Mouse (Mus musculus) forebrain, embryonic 12.5 days (tissue): ENCODE measurements around the gene Snx11. TPM values are rescaled to one million over a fixed set of nuclear protein-coding genes. Genes with fewer than 3 reads are reported as not detected.

ENCODE experiments used
- ATAC-seq: fragments of 200-750 bp; cut with Nextera tagmentation; 2 replicates; pipeline ENCODE4 v1.8.0; 2017; ENCODE audit warnings: moderate TSS enrichment; ENCODE audit not compliant: low FRiP score
- H3K27ac ChIP-seq: fragments of 300-500 bp; sonication (generic); 2 replicates; pipeline ENCODE4 v1.5.1; 2016; ENCODE audit warnings: mild to moderate bottlenecking
- H3K27me3 ChIP-seq: fragments of 300-500 bp; sonication (generic); 2 replicates; pipeline ENCODE4 v1.6.1; 2016; ENCODE audit warnings: mild to moderate bottlenecking
- H3K36me3 ChIP-seq: fragments of 300-500 bp; sonication (generic); replicated peaks from 2 replicates; pipeline ENCODE4 v1.6.1; 2016; ENCODE audit warnings: mild to moderate bottlenecking
- H3K4me1 ChIP-seq: fragments of 300-500 bp; sonication (generic); 2 replicates; pipeline ENCODE4 v1.6.1; 2016
- H3K4me2 ChIP-seq: fragments of 300-500 bp; sonication (generic); 2 replicates; pipeline ENCODE4 v1.6.1; 2016; ENCODE audit warnings: mild to moderate bottlenecking, moderate library complexity
- H3K4me3 ChIP-seq: fragments of 300-500 bp; sonication (generic); replicated peaks from 2 replicates; pipeline ENCODE4 v1.5.1; 2016; ENCODE audit warnings: mild to moderate bottlenecking
- H3K9ac ChIP-seq: fragments of 300-500 bp; sonication (generic); 2 replicates; pipeline ENCODE4 v1.6.1; 2016; ENCODE audit warnings: mild to moderate bottlenecking
- H3K9me3 ChIP-seq: fragments of 300-500 bp; sonication (generic); 2 replicates; pipeline ENCODE4 v1.6.1; 2016
- WGBS: fragments of 180-500 bp; shearing (Covaris S2); methylation state at CpG from one replicate; pipeline ENCODE4 v1.1.7; 2016; 5-methylcytosine and 5-hydroxymethylcytosine counted together
- polyA plus RNA-seq: library from polyadenylated mRNA; unstranded; fragments of >200 nt; fragmentation: Nextera tagmentation; extraction: Ambion mirVana; gene quantifications from 2 replicates; pipeline ENCODE4 v1.2.1, GENCODE M21; 2016

Gene Snx11
- polyA plus RNA-seq, 1 experiment from 2014 or later: 31.0 TPM

DNA sequence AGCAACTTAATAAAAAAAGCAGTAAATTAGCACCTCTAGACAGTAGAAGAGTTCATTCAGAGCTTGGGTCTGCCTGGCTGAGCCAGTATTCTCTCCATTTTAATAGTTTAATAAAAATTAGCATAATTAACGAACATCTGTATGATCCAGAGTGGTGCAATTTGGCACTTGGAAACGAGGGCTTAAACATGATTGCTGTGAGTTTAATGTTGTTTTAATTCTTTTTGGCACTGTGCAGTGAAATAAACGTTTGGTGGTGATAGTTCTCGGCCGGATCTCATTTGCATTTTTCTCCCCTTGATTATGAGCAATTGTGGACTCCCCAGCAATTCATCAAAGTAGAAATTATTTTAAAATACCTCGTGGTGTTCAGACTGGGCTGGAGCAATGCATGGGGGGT lies 30.7 kb downstream of the Snx11 start:
- Histone ChIP-seq H3K4me1 (peaks cover 26% of the 10 kb centered on the region), H3K27me3 (peaks cover 44% of the 10 kb centered on the region), H3K36me3 (no peaks in the 10 kb centered on the region), H3K9me3 (no peaks in the 10 kb centered on the region), H3K4me3 (no peak overlapping the region), H3K9ac (no peak overlapping the region), H3K4me2 (no peak overlapping the region), H3K27ac (0 out of 2 replicates have a peak overlapping the region, but pooled peaks have one; percentile 37)
- 59% methylated on average over 6 of the region's 6 CpGs for WGBS
- ATAC-seq: no peak

DNA sequence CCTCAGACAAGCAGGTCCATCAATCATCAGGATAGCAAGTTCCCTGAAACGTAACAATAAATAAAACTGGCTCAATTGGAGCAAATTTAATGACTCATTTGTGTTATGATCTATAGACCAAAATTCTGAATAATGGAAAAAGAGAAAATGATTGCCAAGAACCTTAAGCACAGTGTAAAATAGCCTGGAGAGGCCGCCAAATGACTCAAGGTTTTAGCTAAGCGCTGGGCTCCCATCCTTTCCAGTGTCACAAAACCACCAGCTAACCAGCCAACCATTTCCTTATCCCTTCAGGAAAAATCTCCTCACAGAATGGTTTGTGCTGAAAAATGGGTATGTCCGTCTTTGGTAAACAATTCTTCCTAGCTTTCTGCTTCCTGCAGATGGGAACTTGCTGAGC lies 33.5 kb downstream of the Snx11 start:
- Histone ChIP-seq H3K4me2 (no peak overlapping the region), H3K36me3 (no peaks in the 10 kb centered on the region), H3K4me3 (no peak overlapping the region), H3K4me1 (peaks cover 49% of the 10 kb centered on the region), H3K27me3 (peaks cover 59% of the 10 kb centered on the region), H3K27ac (0 out of 2 replicates have a peak overlapping the region, but pooled peaks have one; percentile 22), H3K9ac (no peak overlapping the region), H3K9me3 (no peaks in the 10 kb centered on the region)
- WGBS: 80% methylated on average over 4 of the region's 4 CpGs
- ATAC-seq: no peak

DNA sequence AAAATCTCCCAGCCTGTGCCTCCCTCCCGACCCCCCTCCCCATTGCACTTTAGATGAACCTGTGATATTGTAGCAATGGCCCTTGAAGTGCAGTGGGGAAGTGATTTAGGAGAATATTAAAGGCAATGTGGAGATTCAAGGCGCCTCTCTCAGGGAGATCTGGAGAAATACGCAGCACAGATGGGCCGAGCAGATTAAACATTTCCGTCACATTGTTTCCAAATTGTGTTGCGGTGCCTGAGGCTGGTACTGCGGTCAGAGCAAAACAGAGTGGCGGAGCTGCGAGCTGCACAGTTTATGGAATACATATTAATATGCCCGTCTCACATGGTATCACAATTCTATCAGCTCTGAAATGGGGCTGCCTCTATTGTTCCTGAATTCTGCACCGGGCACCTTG lies 34.4 kb downstream of the Snx11 start:
- no peak for ATAC-seq
- H3K36me3 ChIP-seq: no peaks in the 10 kb centered on the region
- 35% methylated on average over 11 of the region's 11 CpGs for WGBS
- no peaks in the 10 kb centered on the region for H3K9me3 ChIP-seq
- peaks cover 57% of the 10 kb centered on the region for H3K27me3 ChIP-seq
- 0 out of 2 replicates have a peak overlapping the region, but pooled peaks have one; percentile 4 for H3K4me2 ChIP-seq
- H3K4me3 ChIP-seq: no peak overlapping the region
- peak overlapping the region; percentile 22 for H3K27ac ChIP-seq
- no peak overlapping the region for H3K9ac ChIP-seq
- H3K4me1 ChIP-seq: peaks cover 54% of the 10 kb centered on the region

DNA sequence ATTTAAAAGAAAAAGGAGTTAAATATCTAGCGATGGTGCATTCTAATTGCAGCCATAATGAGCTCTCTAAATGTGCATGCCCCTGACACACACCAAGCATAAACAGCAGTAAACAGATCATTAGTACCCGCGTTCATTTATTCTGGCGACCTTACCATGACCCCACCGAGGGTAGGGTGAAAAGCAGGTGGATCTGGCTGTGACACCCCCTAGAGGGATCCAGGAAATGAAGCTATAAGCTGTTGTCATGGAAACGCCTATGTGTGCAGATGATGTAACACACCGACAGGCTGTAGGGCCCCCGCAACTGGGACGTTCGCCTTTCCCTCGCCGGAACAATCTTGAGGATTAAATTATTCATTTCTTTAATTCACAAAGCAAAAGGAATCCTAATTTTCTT lies 35.4 kb downstream of the Snx11 start:
- H3K9ac ChIP-seq: no peak overlapping the region
- 0 out of 2 replicates have a peak overlapping the region, but pooled peaks have one; percentile 1 for H3K4me3 ChIP-seq
- H3K4me2 ChIP-seq: peak overlapping the region; percentile 42
- ATAC-seq: peak; percentile 83
- H3K27me3 ChIP-seq: peaks cover 57% of the 10 kb centered on the region
- H3K27ac ChIP-seq: peak overlapping the region; percentile 73
- peaks cover 49% of the 10 kb centered on the region for H3K4me1 ChIP-seq
- WGBS: under 1% methylated on average over 12 of the region's 12 CpGs
- no peaks in the 10 kb centered on the region for H3K9me3 ChIP-seq
- no peaks in the 10 kb centered on the region for H3K36me3 ChIP-seq

DNA sequence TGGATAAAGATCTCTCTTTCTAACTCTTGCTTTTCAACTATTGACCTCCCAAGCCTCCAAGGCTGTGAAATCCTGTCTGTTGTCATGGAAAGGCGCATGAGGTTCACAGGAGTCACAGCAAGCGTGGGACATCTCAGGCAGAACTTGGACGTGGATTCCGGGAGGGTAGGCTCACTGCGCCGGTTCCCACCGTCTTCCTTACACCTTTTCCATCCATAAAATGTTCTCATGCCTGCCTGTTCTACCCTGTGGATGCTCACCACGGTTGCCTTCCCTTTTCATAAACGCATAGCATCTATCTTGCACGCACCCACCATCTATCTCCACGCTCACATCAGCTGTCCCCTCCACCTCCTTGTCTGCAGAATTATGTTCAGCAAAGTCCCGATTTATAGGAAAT lies 36.6 kb downstream of the Snx11 start:
- 60% methylated on average over 12 of the region's 12 CpGs for whole genome bisulfite sequencing
- no peak overlapping the region for H3K4me2 ChIP-seq
- H3K4me3 ChIP-seq: no peak overlapping the region

DNA sequence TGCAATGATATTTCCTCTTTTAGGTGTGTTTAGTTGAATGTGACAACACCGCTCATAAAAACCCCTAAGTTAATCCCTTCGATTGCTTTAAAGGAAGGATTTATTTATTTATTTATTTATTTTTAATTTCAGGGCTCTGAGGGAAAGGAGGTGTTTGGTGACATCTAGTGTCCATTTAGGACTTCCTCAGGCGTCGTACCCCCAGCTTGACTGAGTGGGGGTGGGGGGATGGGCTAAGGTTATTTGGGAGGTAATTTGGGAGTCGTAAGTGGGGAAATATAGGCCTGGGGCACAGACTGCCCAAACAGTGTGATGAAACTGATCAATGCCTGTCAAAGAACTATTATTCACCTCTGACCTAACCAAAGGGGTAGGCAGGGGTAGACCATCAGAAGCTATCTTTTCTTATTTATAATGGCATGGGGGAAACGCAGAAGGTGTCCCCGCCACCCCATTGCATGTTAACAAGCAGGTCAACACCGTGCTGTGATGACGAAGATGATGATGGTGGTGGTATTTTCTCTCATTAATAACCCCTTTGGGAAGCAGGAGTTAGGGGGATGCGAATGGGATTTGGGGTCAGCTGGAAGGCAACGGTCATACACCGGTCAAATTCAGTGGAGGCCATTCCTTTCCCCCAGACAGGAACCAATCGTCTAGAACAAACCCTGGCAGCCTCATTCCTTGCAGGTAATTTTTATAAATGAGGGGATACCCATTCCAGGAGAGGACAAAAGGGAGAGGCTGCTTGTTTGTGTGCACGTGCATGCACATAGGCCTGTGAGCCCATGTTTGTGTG lies 39.5 kb downstream of the Snx11 start:
- Histone ChIP-seq H3K9ac (no peak overlapping the region), H3K36me3 (no peaks in the 10 kb centered on the region), H3K27me3 (peaks cover 50% of the 10 kb centered on the region), H3K9me3 (no peaks in the 10 kb centered on the region), H3K4me1 (peaks cover 53% of the 10 kb centered on the region), H3K4me2 (no peak overlapping the region), H3K27ac (no peak overlapping the region), H3K4me3 (no peak overlapping the region)
- WGBS: 73% methylated on average over 14 of the region's 14 CpGs
- no peak for ATAC-seq

More for the DNA sequence above, 36.6 kb downstream of the Snx11 start:
- Histone ChIP-seq H3K4me1 (peaks cover 55% of the 10 kb centered on the region), H3K27ac (no peak overlapping the region), H3K9me3 (no peaks in the 10 kb centered on the region), H3K36me3 (no peaks in the 10 kb centered on the region), H3K27me3 (peaks cover 61% of the 10 kb centered on the region), H3K9ac (no peak overlapping the region)
- ATAC-seq: no peak

DNA sequence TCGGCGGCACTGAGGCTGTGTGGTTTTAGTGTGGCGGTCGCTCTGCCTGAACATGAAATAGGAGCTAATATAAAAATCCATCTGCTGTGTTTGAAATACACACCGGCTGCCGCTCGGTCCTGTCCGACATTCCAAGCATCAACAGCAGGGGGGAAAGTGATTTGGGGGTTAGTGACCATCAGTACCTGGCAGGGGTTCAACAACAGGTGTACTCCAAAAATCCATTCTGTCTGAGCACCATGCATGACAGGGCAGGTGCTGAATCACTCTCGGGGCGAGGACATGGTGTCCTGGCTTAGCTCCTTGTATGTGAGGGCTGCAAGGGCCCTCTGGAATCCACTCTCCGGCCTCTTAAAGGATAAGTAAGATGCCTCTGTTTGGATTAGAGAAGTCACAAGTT lies 41.0 kb downstream of the Snx11 start:
- Histone ChIP-seq H3K27me3 (peaks cover 49% of the 10 kb centered on the region), H3K4me1 (peaks cover 43% of the 10 kb centered on the region), H3K4me2 (peak overlapping the region; percentile 51), H3K27ac (no peak overlapping the region), H3K36me3 (no peaks in the 10 kb centered on the region), H3K4me3 (peak overlapping the region; percentile 29; the same call in 1 of the 2 replicates), H3K9ac (0 out of 2 replicates have a peak overlapping the region, but pooled peaks have one; percentile 33), H3K9me3 (no peaks in the 10 kb centered on the region)
- 16% methylated on average over 11 of the region's 11 CpGs for WGBS
- 0 out of 2 replicates have a peak, but pooled peaks have one; percentile 20 for ATAC-seq

DNA sequence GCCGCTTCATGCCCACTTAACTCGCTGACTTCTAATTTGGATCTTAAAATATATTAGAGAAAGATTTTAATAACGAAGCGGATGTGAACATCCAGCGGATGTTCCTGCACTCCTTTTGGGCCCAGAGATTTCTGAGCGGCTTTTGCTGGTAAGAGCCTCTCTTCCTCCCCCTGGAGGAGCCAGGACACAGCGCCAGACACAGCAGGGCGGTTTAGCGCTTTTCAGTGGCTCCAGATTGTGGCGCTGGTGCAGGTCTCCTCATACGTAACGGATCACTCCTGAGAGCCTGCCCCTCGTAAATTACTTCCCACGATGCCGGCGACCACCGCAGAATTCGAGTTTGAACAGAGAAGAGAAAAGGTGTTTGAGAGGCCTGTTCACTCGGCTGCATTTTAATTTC lies 41.5 kb downstream of the Snx11 start:
- Histone ChIP-seq H3K27ac (no peak overlapping the region), H3K4me1 (peaks cover 41% of the 10 kb centered on the region), H3K4me3 (peak overlapping the region; percentile 29), H3K27me3 (peaks cover 45% of the 10 kb centered on the region), H3K9ac (0 out of 2 replicates have a peak overlapping the region, but pooled peaks have one; percentile 33), H3K9me3 (no peaks in the 10 kb centered on the region), H3K4me2 (peak overlapping the region; percentile 51), H3K36me3 (no peaks in the 10 kb centered on the region)
- peak; percentile 79 for ATAC-seq
- 1% methylated on average over 19 of the region's 19 CpGs for WGBS

DNA sequence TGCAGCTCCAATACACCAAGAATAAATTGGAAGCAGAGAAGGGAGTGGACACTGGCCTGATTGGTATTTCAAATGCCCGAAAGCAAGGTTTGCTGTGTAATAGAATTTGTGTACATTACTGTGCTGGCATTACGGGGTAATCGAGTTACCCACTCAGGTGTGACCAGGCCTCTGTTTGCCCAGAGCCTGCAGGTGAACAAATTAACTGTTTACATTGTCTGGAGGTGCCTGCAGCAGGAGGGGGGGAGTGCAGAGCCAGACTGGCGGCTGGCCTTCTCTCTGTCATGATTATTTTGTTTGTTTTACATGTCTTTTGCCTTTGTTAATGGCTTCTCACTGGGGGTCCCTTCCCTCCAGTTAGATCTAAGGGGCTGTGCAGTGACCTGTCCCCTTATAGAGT lies 44.7 kb downstream of the Snx11 start:
- H3K4me1 ChIP-seq: peaks cover 40% of the 10 kb centered on the region
- no peaks in the 10 kb centered on the region for H3K9me3 ChIP-seq
- ATAC-seq: no peak
- peaks cover 30% of the 10 kb centered on the region for H3K27me3 ChIP-seq
- H3K36me3 ChIP-seq: no peaks in the 10 kb centered on the region
- no peak overlapping the region; the same call in 1 of the 2 replicates for H3K27ac ChIP-seq
- H3K9ac ChIP-seq: no peak overlapping the region
- no peak overlapping the region for H3K4me2 ChIP-seq
- WGBS: 36% methylated on average over 4 of the region's 4 CpGs
- no peak overlapping the region for H3K4me3 ChIP-seq

DNA sequence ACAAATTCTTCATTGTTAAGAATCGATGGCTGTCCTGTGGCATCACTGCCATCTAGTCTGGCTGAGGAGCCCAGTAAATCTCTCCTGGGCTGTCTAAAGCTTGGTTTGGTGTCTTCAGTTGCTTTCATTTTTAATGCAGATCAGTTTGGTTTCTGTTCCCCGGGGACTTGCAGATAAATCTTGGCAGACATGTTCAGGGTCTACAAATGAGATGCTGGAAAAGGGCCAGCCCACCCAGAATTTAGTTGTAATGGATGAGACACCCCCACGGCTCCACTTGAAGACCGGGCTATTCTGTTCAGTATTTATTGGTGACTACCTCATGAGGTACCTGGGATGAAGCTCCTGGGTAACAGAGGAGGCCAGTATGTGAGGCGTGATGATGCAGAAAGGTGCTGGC lies 47.0 kb downstream of the Snx11 start:
- no peak overlapping the region for H3K4me3 ChIP-seq
- WGBS: 78% methylated on average over 5 of the region's 5 CpGs
- H3K27ac ChIP-seq: peak overlapping the region; percentile 3; the same call in 1 of the 2 replicates
- peaks cover 40% of the 10 kb centered on the region for H3K4me1 ChIP-seq
- no peaks in the 10 kb centered on the region for H3K9me3 ChIP-seq
- no peak overlapping the region for H3K4me2 ChIP-seq
- H3K27me3 ChIP-seq: peaks cover 14% of the 10 kb centered on the region
- no peak overlapping the region for H3K9ac ChIP-seq
- H3K36me3 ChIP-seq: no peaks in the 10 kb centered on the region
- no peak for ATAC-seq

DNA sequence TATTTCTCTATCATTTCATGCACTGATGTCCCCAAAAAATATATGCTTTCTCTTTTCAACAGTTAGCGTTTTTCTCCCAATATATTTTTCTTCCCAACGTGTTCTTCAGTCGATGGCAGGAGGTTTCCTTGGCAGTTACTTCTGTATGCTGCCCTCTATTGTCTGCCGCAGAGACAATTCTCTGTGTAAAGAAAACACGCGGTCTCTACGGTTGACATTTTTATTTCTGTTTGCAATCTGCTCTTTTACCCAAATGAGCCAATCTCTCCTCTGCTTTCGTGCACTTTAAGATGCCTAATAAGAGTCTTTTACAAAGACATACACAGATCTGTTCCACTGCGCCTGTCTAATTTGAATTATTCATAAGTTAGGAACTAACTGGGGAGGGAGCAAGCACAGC lies 47.9 kb downstream of the Snx11 start:
- Histone ChIP-seq H3K9me3 (no peaks in the 10 kb centered on the region), H3K9ac (no peak overlapping the region), H3K4me1 (peaks cover 40% of the 10 kb centered on the region), H3K36me3 (no peaks in the 10 kb centered on the region), H3K4me3 (no peak overlapping the region), H3K27ac (no peak overlapping the region), H3K27me3 (peaks cover 12% of the 10 kb centered on the region), H3K4me2 (no peak overlapping the region)
- no peak for ATAC-seq
- 33% methylated on average over 9 of the region's 9 CpGs for WGBS

DNA sequence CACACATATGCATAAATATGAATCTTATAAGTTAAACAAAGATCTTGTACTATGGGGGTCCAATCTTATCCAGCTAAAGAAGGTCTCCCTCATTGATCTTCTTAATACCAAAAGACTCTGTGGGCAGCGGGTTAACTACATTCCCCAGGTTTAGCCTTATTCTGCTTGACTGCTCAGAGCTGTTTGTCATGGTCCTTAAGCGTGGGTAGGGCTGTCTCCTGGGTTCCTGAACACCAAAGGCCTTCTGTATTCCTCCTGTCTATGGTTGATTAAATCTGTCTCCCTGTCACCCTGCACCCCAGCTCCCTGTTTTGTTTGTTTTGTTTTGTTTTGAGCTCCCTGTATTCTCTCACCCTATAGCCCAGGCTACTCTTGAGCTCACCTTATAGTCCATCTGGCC lies 48.8 kb downstream of the Snx11 start:
- Histone ChIP-seq H3K9ac (no peak overlapping the region), H3K36me3 (no peaks in the 10 kb centered on the region), H3K9me3 (no peaks in the 10 kb centered on the region), H3K27ac (no peak overlapping the region), H3K27me3 (peaks cover 8% of the 10 kb centered on the region), H3K4me2 (no peak overlapping the region), H3K4me3 (no peak overlapping the region), H3K4me1 (peaks cover 40% of the 10 kb centered on the region)
- 55% methylated on average over 2 of the region's 2 CpGs for WGBS
- ATAC-seq: no peak

DNA sequence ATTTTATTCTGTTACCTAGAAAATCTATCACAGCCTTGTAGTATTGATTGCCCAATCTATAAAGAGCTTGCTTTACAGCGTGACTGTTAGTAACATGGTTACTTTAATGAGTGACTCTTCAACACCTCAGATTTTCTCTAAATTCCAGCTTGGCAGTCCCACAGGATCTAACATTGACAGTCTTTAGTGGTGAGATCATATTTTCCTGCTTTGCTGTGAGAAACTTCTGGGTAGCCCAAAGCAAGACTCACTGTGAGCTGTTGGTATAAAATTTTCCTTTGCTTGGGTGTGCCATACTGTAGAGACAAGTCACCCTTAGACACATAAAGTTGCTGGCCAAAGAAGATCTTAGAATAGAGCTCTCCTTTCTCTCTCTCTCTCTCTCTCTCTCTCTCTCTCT lies 51.5 kb downstream of the Snx11 start:
- peaks cover 29% of the 10 kb centered on the region for H3K4me1 ChIP-seq
- no peak overlapping the region for H3K4me2 ChIP-seq
- no peak overlapping the region for H3K27ac ChIP-seq
- 86% methylated on average over 1 of the region's 1 CpGs for WGBS
- 0 out of 2 replicates have a peak, but pooled peaks cover 5% of the 10 kb centered on the region for H3K27me3 ChIP-seq
- no peak overlapping the region for H3K4me3 ChIP-seq
- no peaks in the 10 kb centered on the region for H3K36me3 ChIP-seq
- no peaks in the 10 kb centered on the region for H3K9me3 ChIP-seq
- ATAC-seq: no peak
- H3K9ac ChIP-seq: no peak overlapping the region
